Mouse (Mus musculus) stomach, postnatal 0 days (tissue): Measurements from ENCODE around the gene Btd.

Experiments used
- CTCF ChIP-seq: IDR thresholded peaks from 2 replicates; pipeline ENCODE4 v1.5.1; 2016; ENCODE audit warnings: antibody characterized with exemption, low read depth, mild to moderate bottlenecking, moderate library complexity
- EP300 ChIP-seq: optimal IDR thresholded peaks from 2 replicates; pipeline ENCODE3; 2016; ENCODE audit warnings: antibody characterized with exemption

GRCm38 (mm10) chr14:31684343-31685040, 43.7 kb downstream of the Btd start:
- no peak for TF ChIP-seq CTCF
- TF ChIP-seq EP300: no peak
